Mouse (Mus musculus) forebrain, embryonic 13.5 days (tissue): ENCODE measurements at regions not wholly inside any gene's neighbourhood (a gene's known extent, or its start where the extent isn't known, plus 50 kb on each side); places are given as distances from the start of the nearest gene placed in this dataset.

ENCODE experiments used
- ATAC-seq: fragments of 200-750 bp; cut with Nextera tagmentation; 2 replicates; pipeline ENCODE4 v1.8.0; 2017
- H3K27ac ChIP-seq: fragments of 300-500 bp; sonication (generic); 2 replicates; pipeline ENCODE4 v1.5.1; 2015; ENCODE audit warnings: inconsistent platforms, mild to moderate bottlenecking, moderate library complexity
- H3K27me3 ChIP-seq: fragments of 300-500 bp; sonication (generic); 2 replicates; pipeline ENCODE4 v1.6.1; 2015; ENCODE audit warnings: mild to moderate bottlenecking, inconsistent platforms
- H3K36me3 ChIP-seq: fragments of 300-500 bp; sonication (generic); 2 replicates; pipeline ENCODE4 v1.6.1; 2015; ENCODE audit warnings: mild to moderate bottlenecking, inconsistent platforms; ENCODE audit not compliant: poor library complexity, severe bottlenecking
- H3K4me1 ChIP-seq: fragments of 300-500 bp; sonication (generic); 2 replicates; pipeline ENCODE4 v1.6.1; 2015; ENCODE audit warnings: inconsistent platforms
- H3K4me2 ChIP-seq: fragments of 300-500 bp; sonication (generic); 2 replicates; pipeline ENCODE4 v1.6.1; 2015; ENCODE audit warnings: inconsistent platforms, mild to moderate bottlenecking, moderate library complexity
- H3K4me3 ChIP-seq: fragments of 300-500 bp; sonication (generic); 2 replicates; pipeline ENCODE4 v1.5.1; 2015; ENCODE audit warnings: mild to moderate bottlenecking, inconsistent platforms
- H3K9ac ChIP-seq: fragments of 300-500 bp; sonication (generic); 2 replicates; pipeline ENCODE4 v1.6.1; 2015; ENCODE audit warnings: mild to moderate bottlenecking, inconsistent platforms
- H3K9me3 ChIP-seq: fragments of 300-500 bp; sonication (generic); replicated peaks from 2 replicates; pipeline ENCODE4 v1.6.1; 2016; ENCODE audit warnings: inconsistent platforms
- WGBS: fragments of 180-500 bp; shearing (Covaris S2); methylation state at CpG from one replicate; pipeline ENCODE4 v1.1.7; 2015; 5-methylcytosine and 5-hydroxymethylcytosine counted together

DNA sequence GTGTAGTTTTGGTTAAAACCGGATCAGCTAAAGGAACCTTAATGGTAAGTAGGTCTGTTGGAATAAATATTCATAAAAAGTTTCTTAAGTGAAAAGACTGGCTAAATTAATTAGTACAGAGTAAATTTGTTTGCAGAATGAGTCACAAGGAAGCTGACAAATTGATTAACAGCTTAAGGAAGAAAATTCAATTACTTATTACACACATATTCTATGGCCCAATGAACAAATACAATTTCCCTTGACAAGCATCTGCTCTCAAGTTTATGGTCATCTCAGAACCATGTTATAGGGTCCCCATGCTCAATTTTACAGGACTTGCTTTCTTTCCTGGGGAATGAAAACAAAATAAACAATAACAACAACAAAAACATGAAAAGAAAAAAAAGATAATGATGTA lies 231.4 kb upstream of the Frg1 start:
- Histone ChIP-seq H3K27me3 (no peaks in the 10 kb centered on the region), H3K36me3 (no peaks in the 10 kb centered on the region), H3K4me2 (no peak overlapping the region), H3K4me1 (no peaks in the 10 kb centered on the region), H3K4me3 (no peak overlapping the region), H3K9ac (no peak overlapping the region), H3K27ac (no peak overlapping the region), H3K9me3 (no peaks in the 10 kb centered on the region)
- ATAC-seq: no peak
- WGBS: 39% methylated on average over 1 of the region's 1 CpGs

DNA sequence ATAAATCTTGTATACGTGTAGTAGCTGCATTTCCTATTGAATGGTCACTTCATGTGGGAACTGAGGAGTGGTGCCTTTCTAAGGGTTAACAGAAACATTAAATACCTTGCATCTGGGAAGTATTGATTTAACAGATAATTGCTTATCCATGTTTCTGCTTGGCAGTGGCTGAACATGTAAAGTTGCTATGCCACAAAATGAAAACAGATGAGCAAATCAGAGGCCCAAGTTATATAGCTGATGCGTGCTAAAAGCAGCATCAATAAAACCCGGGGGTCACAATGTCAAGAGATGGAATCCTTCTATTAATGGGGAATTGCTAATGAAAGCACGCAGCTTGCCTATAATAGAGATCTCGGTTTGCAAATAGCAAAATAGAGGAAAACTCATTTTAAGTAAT lies 227.8 kb upstream of the Frg1 start:
- WGBS: 88% methylated on average over 5 of the region's 5 CpGs
- ATAC-seq: no peak
- Histone ChIP-seq H3K4me1 (no peaks in the 10 kb centered on the region), H3K36me3 (no peaks in the 10 kb centered on the region), H3K27me3 (no peaks in the 10 kb centered on the region), H3K4me2 (no peak overlapping the region), H3K9me3 (no peaks in the 10 kb centered on the region), H3K9ac (no peak overlapping the region), H3K27ac (no peak overlapping the region), H3K4me3 (no peak overlapping the region)

DNA sequence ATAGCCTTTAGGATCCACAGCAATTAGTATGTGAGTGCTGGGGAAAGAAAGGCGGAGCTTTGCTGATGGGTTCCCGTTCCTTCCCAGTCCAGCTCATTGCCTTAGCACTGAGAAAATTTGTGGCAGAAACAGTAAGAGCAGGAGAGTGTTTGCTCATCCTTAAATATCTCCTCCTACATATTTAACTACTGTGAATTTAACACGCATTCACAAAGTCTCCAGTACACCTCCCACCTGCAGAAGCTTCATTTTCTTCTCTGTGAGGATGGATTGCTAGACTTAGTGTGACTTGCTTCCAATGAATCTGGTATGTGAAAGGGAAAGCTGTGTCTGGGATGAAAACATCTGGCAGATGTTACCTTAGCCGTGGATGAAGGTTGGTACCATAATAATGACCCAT lies 207.0 kb upstream of the Frg1 start:
- Histone ChIP-seq H3K4me3 (no peak overlapping the region), H3K36me3 (no peaks in the 10 kb centered on the region), H3K27me3 (no peaks in the 10 kb centered on the region), H3K9me3 (no peaks in the 10 kb centered on the region), H3K4me2 (no peak overlapping the region), H3K27ac (no peak overlapping the region), H3K9ac (no peak overlapping the region), H3K4me1 (no peaks in the 10 kb centered on the region)
- 88% methylated on average over 4 of the region's 4 CpGs for WGBS
- ATAC-seq: no peak

DNA sequence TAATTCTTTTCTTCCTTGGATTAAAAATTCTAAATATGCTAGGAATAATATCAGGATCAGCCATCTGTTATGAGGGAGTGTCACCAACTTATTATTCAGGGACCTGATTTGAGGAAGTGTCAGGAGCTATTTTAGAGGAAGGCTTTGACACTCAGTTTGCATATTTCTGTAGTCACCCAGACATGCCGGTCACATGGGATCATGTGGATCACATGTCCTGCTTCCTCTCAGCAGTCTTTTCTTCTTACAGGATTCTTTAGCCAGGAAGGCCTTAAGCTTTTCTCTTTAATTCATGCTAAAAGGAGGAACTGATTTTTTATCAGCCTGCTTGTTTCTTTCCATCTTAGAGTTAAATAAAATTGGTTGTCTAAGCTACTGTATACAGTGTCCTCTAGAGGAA lies 183.4 kb upstream of the Frg1 start:
- Histone ChIP-seq H3K27ac (no peak overlapping the region), H3K4me2 (no peak overlapping the region), H3K9me3 (no peaks in the 10 kb centered on the region), H3K9ac (no peak overlapping the region), H3K36me3 (no peaks in the 10 kb centered on the region), H3K4me3 (no peak overlapping the region), H3K4me1 (no peaks in the 10 kb centered on the region), H3K27me3 (no peaks in the 10 kb centered on the region)
- no peak for ATAC-seq
- WGBS: 68% methylated on average over 1 of the region's 1 CpGs

DNA sequence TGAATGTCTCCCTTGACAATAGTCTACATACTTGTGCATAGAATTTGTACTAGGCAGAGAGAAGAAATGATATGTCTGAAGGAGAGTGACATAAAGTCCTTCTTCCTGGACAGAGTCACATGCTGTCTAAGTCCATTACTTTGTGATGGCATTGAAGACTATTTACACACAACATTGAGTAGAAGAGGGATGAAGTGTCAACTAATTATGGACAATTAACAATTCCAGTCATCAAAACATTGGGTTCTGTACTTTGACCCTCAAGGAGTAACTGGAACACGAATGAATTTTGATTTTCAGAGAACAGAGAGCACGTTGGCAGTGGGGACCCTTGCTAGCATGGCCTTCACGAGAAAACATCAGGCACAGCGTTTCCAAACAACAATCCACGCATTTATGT lies 177.6 kb upstream of the Frg1 start:
- no peaks in the 10 kb centered on the region for H3K9me3 ChIP-seq
- no peaks in the 10 kb centered on the region for H3K36me3 ChIP-seq
- H3K4me1 ChIP-seq: peaks cover 6% of the 10 kb centered on the region; the same call in 1 of the 2 replicates
- no peak overlapping the region for H3K9ac ChIP-seq
- H3K27me3 ChIP-seq: no peaks in the 10 kb centered on the region
- H3K4me2 ChIP-seq: no peak overlapping the region
- 85% methylated on average over 5 of the region's 5 CpGs for WGBS
- ATAC-seq: no peak
- H3K27ac ChIP-seq: no peak overlapping the region
- no peak overlapping the region for H3K4me3 ChIP-seq

DNA sequence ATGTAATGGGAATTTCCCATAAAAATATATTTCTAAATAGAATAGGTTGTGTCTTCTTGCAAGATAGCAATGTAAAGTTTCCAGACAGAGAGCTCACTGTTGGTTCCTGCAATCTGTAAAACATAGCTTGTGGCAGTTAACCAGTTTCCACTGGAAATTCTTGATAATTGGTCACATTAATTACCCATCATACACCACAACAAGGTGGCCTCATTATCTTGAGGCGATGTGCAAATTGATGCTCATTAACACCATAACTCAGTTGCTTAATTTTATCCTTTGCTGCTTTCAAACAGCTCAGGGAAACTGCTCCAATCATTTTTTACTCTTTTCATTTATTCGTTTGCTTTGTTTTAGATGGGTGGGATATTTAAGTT lies 176.8 kb upstream of the Frg1 start:
- ATAC-seq: peak; percentile 53; the same call in 1 of the 2 replicates
- Histone ChIP-seq H3K4me2 (no peak overlapping the region), H3K27me3 (no peaks in the 10 kb centered on the region), H3K9ac (no peak overlapping the region), H3K36me3 (no peaks in the 10 kb centered on the region), H3K4me3 (no peak overlapping the region), H3K4me1 (peaks cover 6% of the 10 kb centered on the region; the same call in 1 of the 2 replicates), H3K27ac (no peak overlapping the region), H3K9me3 (no peaks in the 10 kb centered on the region)
- WGBS: 36% methylated on average over 2 of the region's 2 CpGs

DNA sequence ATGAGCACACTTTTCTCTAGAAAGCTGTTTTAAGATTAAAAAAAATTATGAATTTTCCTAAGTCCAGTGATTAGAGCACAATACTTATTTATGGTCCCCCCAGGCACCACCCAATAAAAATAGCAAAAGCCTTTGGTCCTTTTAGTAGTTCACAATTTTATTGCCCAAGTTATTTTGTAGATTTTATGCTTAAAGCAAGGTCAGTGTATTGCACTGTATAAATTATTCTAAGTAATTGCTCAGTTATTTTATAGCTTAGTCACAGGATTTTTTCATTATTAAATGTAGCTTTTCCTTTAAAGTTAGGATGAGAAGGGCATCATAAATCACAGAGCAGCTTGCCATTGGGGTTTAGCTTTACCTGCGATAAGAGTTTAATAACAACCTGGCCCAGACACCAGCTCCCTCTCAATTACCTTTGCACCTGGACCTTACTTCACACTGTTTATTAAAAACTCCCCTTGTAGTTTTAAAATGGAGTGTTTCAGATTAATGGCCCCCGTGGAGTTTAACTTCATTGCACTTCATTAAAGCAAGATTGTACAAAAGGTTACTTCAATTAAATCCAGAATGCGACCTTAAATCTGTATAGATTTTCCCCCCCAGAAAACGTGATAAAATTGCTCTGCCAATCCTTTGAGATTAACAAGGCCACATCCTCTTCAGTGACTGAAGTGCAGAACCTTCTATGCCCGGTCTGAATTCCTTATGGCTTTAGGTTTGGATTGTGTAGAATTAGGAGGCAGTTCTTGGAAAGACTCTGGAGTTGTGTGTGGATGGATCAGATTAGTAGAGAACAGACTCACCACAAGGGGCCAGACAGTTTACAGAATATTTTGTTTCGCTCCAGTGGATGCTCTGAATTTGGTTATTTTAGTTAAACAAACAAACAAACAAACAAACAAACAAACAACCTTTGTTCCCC lies 176.1 kb upstream of the Frg1 start:
- Histone ChIP-seq H3K9me3 (no peaks in the 10 kb centered on the region), H3K4me1 (peaks cover 6% of the 10 kb centered on the region; the same call in 1 of the 2 replicates), H3K9ac (no peak overlapping the region), H3K36me3 (no peaks in the 10 kb centered on the region), H3K4me2 (no peak overlapping the region), H3K4me3 (no peak overlapping the region), H3K27me3 (no peaks in the 10 kb centered on the region), H3K27ac (no peak overlapping the region)
- peak; percentile 55; the same call in 1 of the 2 replicates for ATAC-seq
- WGBS: 41% methylated on average over 6 of the region's 6 CpGs

DNA sequence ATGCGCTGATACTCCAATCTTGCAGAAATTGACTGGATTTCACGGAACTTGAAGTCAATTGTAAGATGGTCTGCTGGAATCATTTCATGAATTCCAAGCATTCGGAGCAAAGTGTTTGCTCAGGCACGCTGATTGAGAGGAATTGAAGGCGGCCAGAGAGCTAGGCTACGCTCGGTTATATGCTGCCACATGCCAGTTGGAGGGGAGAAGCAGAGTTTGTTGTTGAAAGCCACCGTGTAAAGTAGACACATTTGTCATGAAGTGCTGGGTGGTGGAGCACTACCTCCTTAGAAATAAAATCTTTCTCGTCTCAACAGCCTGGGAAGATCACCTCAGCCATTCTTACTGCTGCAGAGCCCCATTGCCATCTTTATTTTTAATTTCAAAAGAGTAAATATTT lies 175.3 kb upstream of the Frg1 start:
- WGBS: 81% methylated on average over 9 of the region's 9 CpGs
- Histone ChIP-seq H3K4me2 (no peak overlapping the region), H3K4me3 (no peak overlapping the region), H3K36me3 (no peaks in the 10 kb centered on the region), H3K27me3 (no peaks in the 10 kb centered on the region), H3K27ac (no peak overlapping the region), H3K4me1 (peaks cover 6% of the 10 kb centered on the region; the same call in 1 of the 2 replicates), H3K9ac (no peak overlapping the region), H3K9me3 (no peaks in the 10 kb centered on the region)
- no peak for ATAC-seq

DNA sequence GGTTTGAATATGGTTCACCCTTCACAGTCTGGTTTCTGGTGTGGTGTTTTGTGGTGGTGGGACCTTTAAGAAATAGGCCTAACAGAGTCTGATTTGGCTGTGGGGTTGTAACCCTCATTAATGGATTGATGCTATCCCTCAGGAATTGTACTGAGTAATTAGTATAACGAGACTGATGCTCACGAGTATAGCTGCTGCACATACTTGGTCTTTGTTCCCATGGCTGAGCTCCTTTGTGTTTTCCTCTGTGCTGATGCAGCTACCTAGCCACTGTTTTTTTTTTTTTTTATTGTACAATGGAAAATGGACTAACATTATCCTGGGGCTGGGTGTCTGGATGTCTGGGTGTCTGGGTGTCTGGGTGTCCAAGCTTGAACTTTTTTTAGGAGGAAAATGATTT lies 171.3 kb upstream of the Frg1 start:
- H3K27me3 ChIP-seq: no peaks in the 10 kb centered on the region
- H3K4me1 ChIP-seq: peaks cover 3% of the 10 kb centered on the region; the same call in 1 of the 2 replicates
- WGBS: 23% methylated on average over 2 of the region's 2 CpGs
- no peaks in the 10 kb centered on the region for H3K9me3 ChIP-seq
- no peak overlapping the region for H3K4me2 ChIP-seq
- no peak overlapping the region for H3K27ac ChIP-seq
- no peak for ATAC-seq
- no peaks in the 10 kb centered on the region for H3K36me3 ChIP-seq
- no peak overlapping the region for H3K4me3 ChIP-seq
- no peak overlapping the region for H3K9ac ChIP-seq

DNA sequence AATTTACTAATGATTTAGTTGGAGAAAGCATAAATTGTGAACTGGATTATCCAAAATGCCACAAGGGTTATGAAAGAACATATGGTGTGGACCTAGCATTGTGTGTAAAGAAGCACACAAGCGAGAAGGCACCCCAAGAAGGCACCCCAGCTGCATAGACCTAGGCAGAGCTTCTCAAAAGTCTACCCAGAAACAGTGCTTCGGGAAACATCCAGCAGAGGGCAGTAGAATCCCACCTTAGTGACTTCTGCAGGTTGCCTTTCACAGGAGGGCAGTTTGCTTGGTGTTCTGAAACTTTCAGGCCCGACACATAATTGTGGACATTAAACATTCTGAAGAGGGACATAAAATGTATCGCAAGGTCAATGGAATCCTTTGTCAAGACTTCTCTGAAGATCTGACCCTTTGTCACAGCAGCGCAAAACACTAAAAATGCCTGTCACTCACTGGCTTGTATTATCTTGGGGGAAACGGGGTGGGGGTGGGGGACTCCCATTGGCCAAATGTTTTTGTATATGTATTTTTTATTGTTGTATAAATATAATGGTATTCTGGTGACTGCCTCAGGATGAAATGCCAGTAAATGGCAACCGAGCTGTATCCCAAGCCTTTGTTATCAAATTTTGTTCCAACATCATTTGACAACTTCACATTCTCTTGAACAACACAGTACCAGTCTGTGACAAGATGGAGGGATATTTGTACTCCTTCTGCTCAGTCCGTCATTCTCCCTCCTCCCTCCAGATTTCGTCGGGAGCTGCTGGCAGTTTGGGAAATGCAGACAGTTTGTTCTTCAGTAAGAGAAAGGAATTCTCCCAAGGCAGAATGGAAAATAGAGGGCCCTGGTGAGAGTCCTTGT lies 156.4 kb upstream of the Frg1 start:
- H3K4me2 ChIP-seq: 0 out of 2 replicates have a peak overlapping the region, but pooled peaks have one; percentile 7
- 34% methylated on average over 10 of the region's 10 CpGs for WGBS

DNA sequence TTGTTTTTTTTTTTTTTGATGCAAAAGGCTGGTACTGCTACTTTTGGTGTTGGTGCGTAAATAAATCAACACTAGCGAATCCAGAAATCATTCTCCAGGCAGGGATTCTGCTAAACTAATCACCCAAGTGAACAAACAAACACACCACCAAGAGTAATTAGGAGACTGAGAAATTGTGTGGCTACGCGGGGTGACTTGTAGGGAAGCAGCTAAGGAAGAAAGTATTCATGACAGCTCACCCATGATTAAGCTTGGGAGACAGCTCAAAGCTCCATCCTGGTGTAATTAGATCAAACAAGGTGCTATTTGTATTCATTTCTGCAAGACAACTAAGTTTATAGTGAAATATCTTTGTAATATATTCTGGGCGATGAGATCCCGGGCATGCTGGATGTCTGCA lies 153.7 kb upstream of the Frg1 start:
- H3K4me2 ChIP-seq: no peak overlapping the region
- H3K4me1 ChIP-seq: peaks cover 11% of the 10 kb centered on the region; the same call in 1 of the 2 replicates
- no peaks in the 10 kb centered on the region for H3K27me3 ChIP-seq
- H3K27ac ChIP-seq: no peak overlapping the region
- H3K36me3 ChIP-seq: no peaks in the 10 kb centered on the region
- H3K9me3 ChIP-seq: no peaks in the 10 kb centered on the region
- ATAC-seq: no peak
- H3K4me3 ChIP-seq: no peak overlapping the region
- H3K9ac ChIP-seq: no peak overlapping the region
- 35% methylated on average over 6 of the region's 6 CpGs for WGBS

More for the DNA sequence above, 156.4 kb upstream of the Frg1 start:
- Histone ChIP-seq H3K27ac (no peak overlapping the region), H3K36me3 (no peaks in the 10 kb centered on the region), H3K4me1 (peaks cover 11% of the 10 kb centered on the region; the same call in 1 of the 2 replicates), H3K27me3 (no peaks in the 10 kb centered on the region), H3K4me3 (no peak overlapping the region), H3K9me3 (no peaks in the 10 kb centered on the region), H3K9ac (no peak overlapping the region)
- ATAC-seq: peak; percentile 79

DNA sequence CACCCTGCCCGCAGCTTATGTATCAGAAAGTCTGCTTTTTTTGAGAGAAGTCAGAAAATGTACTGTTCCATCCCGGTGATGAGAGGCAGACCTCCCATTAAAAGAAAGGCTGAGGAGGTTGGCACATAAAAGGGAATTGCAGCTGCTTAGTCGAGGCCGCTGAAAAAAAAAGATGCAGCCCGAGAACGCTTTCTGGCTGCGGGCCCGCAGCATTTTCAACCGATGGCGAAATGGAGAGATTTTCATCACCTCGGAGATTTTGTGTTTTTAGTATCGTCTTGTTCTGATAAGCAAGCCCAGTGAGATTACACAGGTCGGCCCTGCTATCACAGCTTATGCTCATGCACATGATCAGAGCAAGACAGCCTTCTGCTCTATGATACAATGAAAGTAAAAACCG lies 145.1 kb upstream of the Frg1 start:
- no peak overlapping the region for H3K4me2 ChIP-seq
- H3K27me3 ChIP-seq: no peaks in the 10 kb centered on the region
- no peaks in the 10 kb centered on the region for H3K9me3 ChIP-seq
- no peaks in the 10 kb centered on the region for H3K4me1 ChIP-seq
- H3K4me3 ChIP-seq: no peak overlapping the region
- no peak for ATAC-seq
- no peak overlapping the region for H3K27ac ChIP-seq
- 86% methylated on average over 14 of the region's 14 CpGs for WGBS
- no peaks in the 10 kb centered on the region for H3K36me3 ChIP-seq
- H3K9ac ChIP-seq: no peak overlapping the region
